Mouse (Mus musculus) liver, embryonic 11.5 days (tissue): Measurements from ENCODE around the gene St3gal6. TPM values are rescaled to one million over a fixed set of nuclear protein-coding genes. Genes with fewer than 3 reads are reported as not detected.

Experiments
- ATAC-seq: fragments of 200-750 bp; cut with Nextera tagmentation; replicated peaks from 2 replicates; pipeline ENCODE4 v1.8.0; 2017; ENCODE audit warnings: moderate number of reproducible peaks, mild to moderate bottlenecking, moderate TSS enrichment, moderate library complexity; ENCODE audit not compliant: low FRiP score
- DNase-seq: peaks from one replicate; pipeline ENCODE4 v3.0.0-alpha.2; 2017; ENCODE audit warnings: low spot score
- H3K27ac ChIP-seq: fragments of 300-500 bp; sonication (generic); 2 replicates; pipeline ENCODE4 v1.5.1; 2014; ENCODE audit warnings: mild to moderate bottlenecking, low read depth, low read length, control low read depth
- H3K27me3 ChIP-seq: fragments of 300-500 bp; sonication (generic); replicated peaks from 2 replicates; pipeline ENCODE4 v1.6.1; 2014; ENCODE audit warnings: low read length, mixed read lengths; ENCODE audit not compliant: control insufficient read depth, insufficient read depth
- H3K36me3 ChIP-seq: fragments of 300-500 bp; sonication (generic); 2 replicates; pipeline ENCODE4 v1.6.1; 2014; ENCODE audit warnings: mild to moderate bottlenecking, low read length, moderate library complexity, mixed read lengths; ENCODE audit not compliant: control insufficient read depth, insufficient read depth
- H3K4me1 ChIP-seq: fragments of 300-500 bp; sonication (generic); replicated peaks from 2 replicates; pipeline ENCODE4 v1.6.1; 2014; ENCODE audit warnings: low read length, mixed read lengths; ENCODE audit not compliant: control insufficient read depth, insufficient read depth
- H3K4me2 ChIP-seq: fragments of 300-500 bp; sonication (generic); 2 replicates; pipeline ENCODE4 v1.6.1; 2014; ENCODE audit warnings: mild to moderate bottlenecking, control low read depth, moderate library complexity
- H3K4me3 ChIP-seq: fragments of 300-500 bp; sonication (generic); 2 replicates; pipeline ENCODE4 v1.5.1; 2014; ENCODE audit warnings: low read depth, low read length, control low read depth
- H3K9ac ChIP-seq: fragments of 300-500 bp; sonication (generic); 2 replicates; pipeline ENCODE4 v1.6.1; 2014; ENCODE audit warnings: low read depth, low read length, control low read depth
- H3K9me3 ChIP-seq: fragments of 300-500 bp; sonication (generic); 2 replicates; pipeline ENCODE4 v1.6.1; 2016; ENCODE audit warnings: low read length, inconsistent platforms, mixed read lengths; ENCODE audit not compliant: control insufficient read depth
- WGBS: fragments of 180-500 bp; shearing (Covaris S2); extraction: QIAGEN DNeasy Blood & Tissue Kit; methylation state at CpG from one replicate; pipeline ENCODE4 v1.1.7; 2014; 5-methylcytosine and 5-hydroxymethylcytosine counted together
- polyA plus RNA-seq: library from polyadenylated mRNA; unstranded; fragments of >200 nt; fragmentation: Nextera tagmentation; extraction: Ambion mirVana; gene quantifications from 2 replicates; pipeline ENCODE4 v1.2.1, GENCODE M21; 2014

St3gal6 gene
- polyA plus RNA-seq, 1 experiment from 2014 or later: 66.0 TPM

GRCm38 (mm10) chr16:58516161-58516560 lies 7.9 kb downstream of the St3gal6 start:
- no peaks in the 10 kb centered on the region for H3K9me3 ChIP-seq
- 95% methylated on average over 2 of the region's 2 CpGs for WGBS
- no peak overlapping the region for H3K9ac ChIP-seq
- no peak overlapping the region for H3K4me2 ChIP-seq
- ATAC-seq (no peak), DNase-seq (no peak)
- no peak overlapping the region for H3K4me3 ChIP-seq
- no peaks in the 10 kb centered on the region for H3K27me3 ChIP-seq
- no peak overlapping the region; the same call in 1 of the 2 replicates for H3K27ac ChIP-seq
- no peaks in the 10 kb centered on the region; the same call in 1 of the 2 replicates for H3K36me3 ChIP-seq
- H3K4me1 ChIP-seq: peaks cover 34% of the 10 kb centered on the region

- no peaks in the 10 kb centered on the region for H3K9me3 ChIP-seq
- H3K4me3 ChIP-seq: no peak overlapping the region
- peak overlapping the region; percentile 57; the same call in 1 of the 2 replicates for H3K27ac ChIP-seq
- 56% methylated on average over 9 of the region's 9 CpGs for WGBS
- H3K36me3 ChIP-seq: no peaks in the 10 kb centered on the region; the same call in 1 of the 2 replicates
- no peak for DNase-seq
- ATAC-seq: peak; percentile 89
- H3K4me1 ChIP-seq: peaks cover 27% of the 10 kb centered on the region
- H3K9ac ChIP-seq: no peak overlapping the region
- H3K4me2 ChIP-seq: peak overlapping the region; percentile 45
- no peaks in the 10 kb centered on the region for H3K27me3 ChIP-seq
These were observed 9.5 kb downstream of the St3gal6 start for GRCm38 (mm10) chr16:58514565-58514964.

- Histone ChIP-seq H3K4me2 (peak overlapping the region; percentile 5; the same call in 1 of the 2 replicates), H3K9ac (no peak overlapping the region), H3K4me3 (no peak overlapping the region), H3K36me3 (no peaks in the 10 kb centered on the region; the same call in 1 of the 2 replicates), H3K4me1 (peaks cover 25% of the 10 kb centered on the region), H3K9me3 (no peaks in the 10 kb centered on the region), H3K27me3 (no peaks in the 10 kb centered on the region), H3K27ac (peak overlapping the region; percentile 5; the same call in 1 of the 2 replicates)
- ATAC-seq (no peak), DNase-seq (no peak)
- 49% methylated on average over 6 of the region's 6 CpGs for WGBS
These were observed 10.3 kb downstream of the St3gal6 start for GRCm38 (mm10) chr16:58513755-58514154.

GRCm38 (mm10) chr16:58512887-58513286 lies 11.2 kb downstream of the St3gal6 start:
- H3K36me3 ChIP-seq: no peaks in the 10 kb centered on the region; the same call in 1 of the 2 replicates
- DNase-seq (no peak), ATAC-seq (no peak)
- H3K4me2 ChIP-seq: no peak overlapping the region
- no peak overlapping the region for H3K9ac ChIP-seq
- no peak overlapping the region for H3K4me3 ChIP-seq
- H3K27ac ChIP-seq: no peak overlapping the region; the same call in 1 of the 2 replicates
- H3K4me1 ChIP-seq: peaks cover 20% of the 10 kb centered on the region
- H3K9me3 ChIP-seq: no peaks in the 10 kb centered on the region
- WGBS: 62% methylated on average over 3 of the region's 3 CpGs
- H3K27me3 ChIP-seq: no peaks in the 10 kb centered on the region

- H3K9ac ChIP-seq: no peak overlapping the region
- H3K9me3 ChIP-seq: no peaks in the 10 kb centered on the region
- WGBS: 57% methylated on average over 9 of the region's 9 CpGs
- ATAC-seq: no peak
- no peaks in the 10 kb centered on the region for H3K27me3 ChIP-seq
- H3K4me2 ChIP-seq: no peak overlapping the region; the same call in 1 of the 2 replicates
- no peak overlapping the region for H3K27ac ChIP-seq
- peaks cover 19% of the 10 kb centered on the region for H3K4me1 ChIP-seq
- no peaks in the 10 kb centered on the region; the same call in 1 of the 2 replicates for H3K36me3 ChIP-seq
- H3K4me3 ChIP-seq: no peak overlapping the region
- DNase-seq: no peak
These were observed 11.8 kb downstream of the St3gal6 start for GRCm38 (mm10) chr16:58512181-58512761.

- Histone ChIP-seq H3K4me3 (no peak overlapping the region), H3K4me1 (peaks cover 29% of the 10 kb centered on the region), H3K4me2 (no peak overlapping the region), H3K9me3 (no peaks in the 10 kb centered on the region), H3K36me3 (no peaks in the 10 kb centered on the region; the same call in 1 of the 2 replicates), H3K9ac (no peak overlapping the region), H3K27me3 (no peaks in the 10 kb centered on the region), H3K27ac (no peak overlapping the region)
- DNase-seq (no peak), ATAC-seq (no peak)
These were observed 19.1 kb downstream of the St3gal6 start for GRCm38 (mm10) chr16:58504945-58505344.

GRCm38 (mm10) chr16:58502566-58502965 lies 21.5 kb downstream of the St3gal6 start:
- H3K9ac ChIP-seq: no peak overlapping the region
- no peak for ATAC-seq
- whole genome bisulfite sequencing: 65% methylated on average over 6 of the region's 6 CpGs

GRCm38 (mm10) chr16:58501760-58502301 lies 22.2 kb downstream of the St3gal6 start:
- no peak overlapping the region for H3K9ac ChIP-seq
- WGBS: 25% methylated on average over 6 of the region's 6 CpGs
- H3K9me3 ChIP-seq: no peaks in the 10 kb centered on the region
- peaks cover 56% of the 10 kb centered on the region for H3K4me1 ChIP-seq
- peak overlapping the region; percentile 48 for H3K4me2 ChIP-seq
- H3K27me3 ChIP-seq: no peaks in the 10 kb centered on the region
- peak overlapping the region; percentile 75 for H3K27ac ChIP-seq
- no peak overlapping the region for H3K4me3 ChIP-seq
- H3K36me3 ChIP-seq: no peaks in the 10 kb centered on the region; the same call in 1 of the 2 replicates
- DNase-seq (no peak), ATAC-seq (peak; percentile 37; the same call in 1 of the 2 replicates)

More at GRCm38 (mm10) chr16:58502566-58502965, 21.5 kb downstream of the St3gal6 start:
- H3K4me1 ChIP-seq: peaks cover 48% of the 10 kb centered on the region
- H3K4me2 ChIP-seq: peak overlapping the region; percentile 16; the same call in 1 of the 2 replicates
- no peak for DNase-seq
- H3K36me3 ChIP-seq: no peaks in the 10 kb centered on the region; the same call in 1 of the 2 replicates
- peak overlapping the region; percentile 75 for H3K27ac ChIP-seq
- no peak overlapping the region for H3K4me3 ChIP-seq
- no peaks in the 10 kb centered on the region for H3K9me3 ChIP-seq
- H3K27me3 ChIP-seq: no peaks in the 10 kb centered on the region
